Mouse (Mus musculus) embryonic facial prominence, embryonic 11.5 days (tissue): ENCODE measurements around the gene Fhod1. TPM values are rescaled to one million over a fixed set of nuclear protein-coding genes. Genes with fewer than 3 reads are reported as not detected.

Experiments
- ATAC-seq: fragments of 200-750 bp; cut with Nextera tagmentation; replicated peaks from 2 replicates; pipeline ENCODE4 v1.8.0; 2017; ENCODE audit warnings: low read depth; ENCODE audit not compliant: insufficient number of reproducible peaks, low FRiP score, low TSS enrichment
- DNase-seq: peaks from one replicate; pipeline ENCODE4 v3.0.0-alpha.2; 2015; ENCODE audit warnings: low spot score
- H3K27ac ChIP-seq: fragments of 300-500 bp; sonication (generic); replicated peaks from 2 replicates; pipeline ENCODE4 v1.5.1; 2014; ENCODE audit warnings: mild to moderate bottlenecking, low read depth, low read length, control low read depth
- H3K27me3 ChIP-seq: fragments of 300-500 bp; sonication (generic); 2 replicates; pipeline ENCODE4 v1.6.1; 2014; ENCODE audit warnings: mild to moderate bottlenecking, low read length, moderate library complexity, mixed read lengths; ENCODE audit not compliant: control insufficient read depth, insufficient read depth
- H3K36me3 ChIP-seq: fragments of 300-500 bp; sonication (generic); replicated peaks from 2 replicates; pipeline ENCODE4 v1.6.1; 2014; ENCODE audit warnings: low read depth, mild to moderate bottlenecking, low read length, moderate library complexity, mixed read lengths; ENCODE audit not compliant: control insufficient read depth, insufficient read depth
- H3K4me1 ChIP-seq: fragments of 300-500 bp; sonication (generic); 2 replicates; pipeline ENCODE4 v1.6.1; 2014; ENCODE audit warnings: low read length, mixed read lengths; ENCODE audit not compliant: control insufficient read depth, insufficient read depth
- H3K4me2 ChIP-seq: fragments of 300-500 bp; sonication (generic); 2 replicates; pipeline ENCODE4 v1.6.1; 2014; ENCODE audit warnings: low read depth, mild to moderate bottlenecking, control low read depth, low read length, moderate library complexity
- H3K4me3 ChIP-seq: fragments of 300-500 bp; sonication (generic); 2 replicates; pipeline ENCODE4 v1.5.1; 2014; ENCODE audit warnings: low read depth, low read length, control low read depth
- H3K9ac ChIP-seq: fragments of 300-500 bp; sonication (generic); replicated peaks from 2 replicates; pipeline ENCODE4 v1.6.1; 2014; ENCODE audit warnings: mild to moderate bottlenecking, control low read depth, low read length
- H3K9me3 ChIP-seq: fragments of 300-500 bp; sonication (generic); replicated peaks from 2 replicates; pipeline ENCODE4 v1.6.1; 2016; ENCODE audit warnings: mild to moderate bottlenecking, low read length, inconsistent platforms, mixed read lengths; ENCODE audit not compliant: control insufficient read depth
- WGBS: fragments of 180-500 bp; shearing (Covaris S2); extraction: QIAGEN DNeasy Blood & Tissue Kit; methylation state at CpG from one replicate; pipeline ENCODE4 v1.1.7; 2014; 5-methylcytosine and 5-hydroxymethylcytosine counted together
- polyA plus RNA-seq: library from polyadenylated mRNA; unstranded; fragments of >200 nt; fragmentation: Nextera tagmentation; extraction: Ambion mirVana; gene quantifications from 2 replicates; pipeline ENCODE4 v1.2.1, GENCODE M21; 2014

The Fhod1 gene
- polyA plus RNA-seq, 1 experiment from 2014 or later, result 2.6 TPM

GRCm38 (mm10) chr8:105355179-105356024, 7.6 kb upstream of the Fhod1 start:
- Histone ChIP-seq H3K27me3 (no peaks in the 10 kb centered on the region), H3K4me3 (no peak overlapping the region), H3K4me1 (peaks cover 3% of the 10 kb centered on the region; the same call in 1 of the 2 replicates), H3K4me2 (no peak overlapping the region), H3K27ac (no peak overlapping the region), H3K9me3 (no peaks in the 10 kb centered on the region), H3K9ac (no peak overlapping the region), H3K36me3 (no peaks in the 10 kb centered on the region)
- ATAC-seq, result no peak
- no peak for DNase-seq
- 52% methylated on average over 26 of the region's 26 CpGs for WGBS

- H3K9ac ChIP-seq, result no peak overlapping the region
- no peak overlapping the region for H3K4me2 ChIP-seq
- H3K4me3 ChIP-seq, result no peak overlapping the region
- WGBS, result 86% methylated on average over 4 of the region's 4 CpGs
- no peak for DNase-seq
- no peak overlapping the region for H3K27ac ChIP-seq
- H3K9me3 ChIP-seq, result no peaks in the 10 kb centered on the region
- no peak for ATAC-seq
- H3K36me3 ChIP-seq, result no peaks in the 10 kb centered on the region
- no peaks in the 10 kb centered on the region for H3K27me3 ChIP-seq
- H3K4me1 ChIP-seq, result peaks cover 3% of the 10 kb centered on the region; the same call in 1 of the 2 replicates
Observed at GRCm38 (mm10) chr8:105354549-105354948, 6.8 kb upstream of the Fhod1 start.

GRCm38 (mm10) chr8:105353583-105354135, 5.9 kb upstream of the Fhod1 start:
- Histone ChIP-seq H3K9ac (no peak overlapping the region), H3K4me1 (peaks cover 3% of the 10 kb centered on the region; the same call in 1 of the 2 replicates), H3K36me3 (no peaks in the 10 kb centered on the region), H3K4me2 (no peak overlapping the region), H3K27me3 (no peaks in the 10 kb centered on the region), H3K9me3 (no peaks in the 10 kb centered on the region), H3K27ac (no peak overlapping the region), H3K4me3 (no peak overlapping the region)
- ATAC-seq (no peak), DNase-seq (no peak)
- 85% methylated on average over 8 of the region's 8 CpGs for WGBS

GRCm38 (mm10) chr8:105350186-105350585, 2.4 kb upstream of the Fhod1 start:
- Histone ChIP-seq H3K9me3 (no peaks in the 10 kb centered on the region), H3K27me3 (no peaks in the 10 kb centered on the region), H3K27ac (no peak overlapping the region), H3K9ac (no peak overlapping the region), H3K4me3 (peak overlapping the region; percentile 70; the same call in 1 of the 2 replicates), H3K4me2 (peak overlapping the region; percentile 98; the same call in 1 of the 2 replicates), H3K36me3 (no peaks in the 10 kb centered on the region), H3K4me1 (peaks cover 12% of the 10 kb centered on the region)
- 41% methylated on average over 7 of the region's 7 CpGs for WGBS
- ATAC-seq (no peak), DNase-seq (no peak)

- H3K27ac ChIP-seq, result peak overlapping the region; percentile 56; the same call in 1 of the 2 replicates
- peak overlapping the region; percentile 77 for H3K9ac ChIP-seq
- H3K4me3 ChIP-seq, result peak overlapping the region; percentile 70
- under 1% methylated on average over 39 of the region's 48 CpGs for WGBS
- no peaks in the 10 kb centered on the region for H3K27me3 ChIP-seq
- ATAC-seq (0 out of 2 replicates have a peak, but pooled peaks have one; percentile 5), DNase-seq (peak; percentile 60)
- no peaks in the 10 kb centered on the region for H3K36me3 ChIP-seq
- no peaks in the 10 kb centered on the region for H3K9me3 ChIP-seq
- peaks cover 9% of the 10 kb centered on the region for H3K4me1 ChIP-seq
- peak overlapping the region; percentile 98 for H3K4me2 ChIP-seq
Observed at GRCm38 (mm10) chr8:105349096-105349771, 1.5 kb upstream of the Fhod1 start.

- Histone ChIP-seq H3K27ac (peak within 1 kb of the TSS; percentile 56), H3K27me3 (no peaks in the 10 kb centered on the region), H3K9me3 (no peaks in the 10 kb centered on the region), H3K4me2 (peak within 1 kb of the TSS; percentile 98), H3K36me3 (no peaks in the 10 kb centered on the region), H3K4me3 (peak within 1 kb of the TSS; percentile 70), H3K4me1 (peaks cover 9% of the 10 kb centered on the region), H3K9ac (peak within 1 kb of the TSS; percentile 77)
- under 1% methylated on average over 34 of the region's 34 CpGs for WGBS
- peak; percentile 90 for DNase-seq
- peak; percentile 9; the same call in 1 of the 2 replicates for ATAC-seq
Observed at GRCm38 (mm10) chr8:105348450-105349095, 820 bp upstream of the Fhod1 start, which contains the start of gene Slc9a5. TSS of gene Slc9a5 (plus strand) at chr8:105348843.

GRCm38 (mm10) chr8:105346611-105347427, 934 bp downstream of the Fhod1 start:
- Histone ChIP-seq H3K4me3 (peak overlapping the region; percentile 70), H3K27me3 (no peaks in the 10 kb centered on the region), H3K4me2 (peak overlapping the region; percentile 98), H3K27ac (peak overlapping the region; percentile 56), H3K9ac (peak overlapping the region; percentile 70), H3K9me3 (no peaks in the 10 kb centered on the region), H3K36me3 (no peaks in the 10 kb centered on the region), H3K4me1 (peaks cover 9% of the 10 kb centered on the region)
- ATAC-seq (peak; percentile 11), DNase-seq (peak; percentile 57)
- WGBS, result under 1% methylated on average over 33 of the region's 34 CpGs
